Mouse (Mus musculus) liver (tissue): ENCODE results near the gene Lrrc36.

Experiments used
- DNase-seq: peaks from one replicate; pipeline ENCODE4 v3.0.0-alpha.2; 2020; ENCODE audit warnings: mixed read lengths

Gene Lrrc36

DNA sequence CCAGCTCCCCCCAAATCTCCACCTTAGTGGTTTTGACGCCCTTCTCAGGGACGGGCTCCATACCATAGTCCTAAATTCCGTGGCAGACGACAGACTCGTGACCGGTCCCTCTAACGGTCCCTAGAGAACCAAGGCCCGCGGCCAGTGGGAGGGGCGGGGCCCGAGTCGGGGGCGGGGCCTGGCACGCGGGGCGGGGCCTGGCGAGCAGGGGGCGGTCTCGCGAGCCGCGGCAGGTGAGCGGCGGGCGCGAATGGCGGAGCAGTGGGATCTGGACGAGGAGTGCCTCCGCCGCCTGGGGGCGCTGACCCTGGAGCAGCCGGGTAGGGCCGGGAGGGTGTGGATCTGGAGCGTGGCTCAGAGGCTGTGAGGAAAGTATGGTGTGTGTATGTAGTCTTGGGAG is at the start of gene Lrrc36, which contains the start of gene Kctd19:
Lrrc36 (plus strand) TSS at position 181 of the 400 bp plus-strand sequence.
Kctd19 (minus strand) TSS at position 112 of the 400 bp plus-strand sequence.
- DNase-seq = peak; percentile 76

DNA sequence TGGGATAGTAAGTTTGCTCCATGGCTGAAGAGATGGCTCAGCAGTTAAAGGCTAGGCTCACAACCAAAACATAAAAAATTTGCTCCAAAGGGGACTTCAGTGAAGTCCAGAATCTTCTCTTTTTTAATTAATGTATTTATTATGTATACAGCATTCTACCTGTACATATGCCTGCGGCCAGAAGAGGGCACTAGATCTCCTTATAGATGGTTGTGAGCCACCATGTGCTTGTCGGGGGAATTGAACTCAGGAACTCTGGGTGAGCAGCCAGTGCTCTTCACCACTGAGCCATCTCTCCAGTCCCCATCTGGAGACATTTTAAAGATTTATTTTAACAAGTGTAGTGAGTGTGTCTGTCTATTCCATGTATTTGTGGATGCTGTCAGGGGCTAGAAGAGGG is 46.3 kb upstream of the Lrrc36 start:
- no peak for DNase-seq

- DNase-seq = no peak
Observed at GRCm38 (mm10) chr8:105372473-105372872, 40.9 kb upstream of the Lrrc36 start.

- DNase-seq = no peak
Observed at GRCm38 (mm10) chr8:105373032-105373431, 40.3 kb upstream of the Lrrc36 start, which contains the start of gene Plekhg4. Plekhg4 (plus strand) TSS chr8:105373274.

- peak; percentile 60 for DNase-seq
Observed at GRCm38 (mm10) chr8:105374513-105374966, 38.8 kb upstream of the Lrrc36 start.

- no peak for DNase-seq
Observed at GRCm38 (mm10) chr8:105378673-105379072, 34.7 kb upstream of the Lrrc36 start.

GRCm38 (mm10) chr8:105380308-105380707 is 33.1 kb upstream of the Lrrc36 start:
- DNase-seq = no peak

- DNase-seq = no peak
Observed at GRCm38 (mm10) chr8:105384070-105384469, 29.3 kb upstream of the Lrrc36 start.

GRCm38 (mm10) chr8:105387151-105387550 is 26.2 kb upstream of the Lrrc36 start:
- no peak for DNase-seq

- DNase-seq = no peak
Observed at GRCm38 (mm10) chr8:105389096-105389495, 24.3 kb upstream of the Lrrc36 start.

DNA sequence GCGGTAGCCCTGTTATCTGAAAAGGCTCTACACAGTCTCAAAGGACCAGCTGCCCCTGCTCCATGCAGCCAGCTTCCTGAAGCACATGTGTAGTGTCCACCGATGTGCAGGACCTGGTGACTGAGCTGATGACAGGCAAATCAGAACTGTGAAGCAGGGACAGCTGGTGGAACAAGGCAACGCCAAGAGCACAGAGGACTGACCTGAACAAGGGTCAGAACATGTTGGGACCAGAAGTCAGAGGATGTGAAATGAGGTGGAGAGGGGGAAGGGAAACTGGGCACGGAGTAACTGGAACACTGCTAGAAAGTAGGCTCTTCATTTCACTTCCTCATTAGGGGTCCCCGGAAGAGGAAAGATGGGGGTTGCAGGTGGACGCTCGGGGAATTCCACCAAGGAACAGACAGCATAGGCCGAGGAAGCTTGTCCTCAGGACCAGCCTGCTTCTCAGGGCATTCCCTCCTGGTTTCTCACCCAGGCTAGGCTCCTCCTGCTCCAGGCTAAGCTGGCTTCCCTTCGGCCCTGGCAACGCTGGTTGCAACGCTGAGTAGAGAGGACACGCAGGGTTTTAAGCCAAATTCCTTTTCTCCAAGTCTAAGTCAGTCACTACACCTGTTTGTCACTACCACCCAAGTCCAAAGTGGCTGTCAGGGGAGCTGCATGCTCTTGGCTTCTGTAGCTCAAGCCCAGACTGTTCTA is 20.1 kb upstream of the Lrrc36 start:
- DNase-seq = no peak

DNA sequence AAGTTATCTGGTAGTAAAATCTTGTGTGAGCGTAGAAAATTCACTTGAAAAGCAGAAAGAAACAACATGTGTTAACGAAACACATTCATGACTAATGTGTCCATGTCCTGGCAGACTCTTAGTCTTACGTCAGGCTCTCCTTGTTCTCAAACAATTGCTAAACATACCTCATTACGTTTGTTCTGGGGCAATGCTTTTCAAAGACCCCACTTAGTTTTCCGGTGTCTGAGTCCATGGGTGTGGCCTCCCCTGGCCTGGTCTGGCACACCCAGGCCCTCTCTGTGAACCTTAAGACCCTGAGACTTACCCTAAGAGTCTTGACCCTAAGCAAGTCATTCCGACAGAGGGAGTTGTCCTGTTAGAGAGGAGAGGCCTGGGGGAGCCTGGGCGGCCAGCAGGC is 19.5 kb upstream of the Lrrc36 start:
- DNase-seq = no peak

DNA sequence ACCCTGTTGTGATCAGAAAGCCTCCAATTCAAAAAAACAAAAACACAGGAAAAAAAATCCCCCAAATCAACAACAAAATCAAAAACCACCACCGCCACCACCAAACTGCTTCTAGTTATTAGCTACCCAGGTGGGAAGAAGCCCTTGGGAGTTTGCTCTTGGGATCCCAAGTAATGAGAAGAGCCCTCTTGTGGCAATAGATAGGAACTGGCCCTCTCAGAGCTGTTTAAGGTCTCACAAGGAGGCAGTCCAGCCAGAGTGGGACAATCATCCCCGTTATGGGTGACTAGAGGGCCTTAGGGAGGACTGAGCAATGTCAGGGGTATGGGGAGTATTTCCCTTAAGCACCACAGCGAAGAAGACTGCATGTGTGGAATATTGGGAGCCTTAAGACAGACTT is 15.6 kb upstream of the Lrrc36 start:
- no peak for DNase-seq

DNA sequence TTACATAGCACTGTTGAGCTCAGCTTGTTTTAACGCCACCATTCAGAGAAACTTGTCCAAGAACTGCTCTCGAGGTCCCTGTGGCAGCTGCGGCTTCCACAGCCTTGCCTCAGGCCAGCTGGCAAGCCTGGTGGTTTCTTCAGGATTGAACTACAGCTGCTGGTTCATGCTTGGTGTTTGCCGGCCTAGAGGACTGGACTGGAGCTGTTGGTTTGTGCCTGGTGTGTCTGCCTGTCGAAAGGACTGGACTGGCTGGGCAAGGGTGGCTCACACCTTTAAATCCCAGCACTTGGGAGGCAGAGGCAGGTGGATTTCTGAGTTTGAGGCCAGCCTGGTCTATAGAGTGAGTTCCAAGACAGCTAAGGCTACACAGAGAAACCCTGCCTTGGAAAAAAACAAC is 13.4 kb upstream of the Lrrc36 start:
- DNase-seq = no peak

GRCm38 (mm10) chr8:105403467-105403866 is 9.9 kb upstream of the Lrrc36 start:
- DNase-seq = no peak

DNA sequence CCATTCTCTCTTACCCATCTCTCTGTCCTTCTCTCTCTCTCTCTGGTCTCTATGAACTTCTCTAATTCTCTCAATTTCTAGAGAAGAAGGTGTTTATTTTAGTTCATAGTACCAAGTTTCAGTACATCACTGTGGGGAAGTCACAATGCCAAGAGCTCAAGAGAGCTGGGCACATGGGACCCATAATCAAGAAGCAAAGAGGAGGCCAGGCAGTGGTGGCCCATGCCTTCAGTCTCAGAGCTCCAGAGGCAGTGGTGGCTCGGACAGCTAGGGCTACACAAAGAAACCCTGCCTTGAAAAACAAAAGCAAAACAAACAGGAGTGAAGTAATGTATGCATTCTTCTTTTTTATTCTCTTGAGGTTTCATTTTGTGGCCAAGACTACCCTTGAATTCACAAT is 8.9 kb upstream of the Lrrc36 start:
- DNase-seq = no peak

GRCm38 (mm10) chr8:105406416-105406815 is 7.0 kb upstream of the Lrrc36 start:
- DNase-seq = no peak

- no peak for DNase-seq
Observed at GRCm38 (mm10) chr8:105408331-105408730, 5.0 kb upstream of the Lrrc36 start.

DNA sequence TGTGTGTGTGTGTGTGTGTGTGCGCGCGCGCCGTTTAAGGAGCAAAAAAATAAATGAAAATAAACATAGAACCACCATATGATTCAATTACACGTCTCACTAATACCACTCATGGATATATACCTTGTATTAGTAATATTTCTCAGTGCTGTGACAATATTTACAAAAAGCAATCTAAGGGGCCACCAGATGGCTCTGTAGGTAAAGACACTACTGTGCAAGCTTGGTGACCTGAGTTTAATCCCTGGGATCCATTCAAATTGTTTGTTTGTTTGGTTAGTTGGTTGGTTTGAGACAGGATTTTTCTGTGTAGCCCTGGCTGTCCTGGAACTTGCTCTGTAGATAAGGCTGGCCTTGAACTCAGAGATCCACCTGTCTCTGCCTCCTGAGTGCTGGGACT is 3.4 kb upstream of the Lrrc36 start:
- no peak for DNase-seq

DNA sequence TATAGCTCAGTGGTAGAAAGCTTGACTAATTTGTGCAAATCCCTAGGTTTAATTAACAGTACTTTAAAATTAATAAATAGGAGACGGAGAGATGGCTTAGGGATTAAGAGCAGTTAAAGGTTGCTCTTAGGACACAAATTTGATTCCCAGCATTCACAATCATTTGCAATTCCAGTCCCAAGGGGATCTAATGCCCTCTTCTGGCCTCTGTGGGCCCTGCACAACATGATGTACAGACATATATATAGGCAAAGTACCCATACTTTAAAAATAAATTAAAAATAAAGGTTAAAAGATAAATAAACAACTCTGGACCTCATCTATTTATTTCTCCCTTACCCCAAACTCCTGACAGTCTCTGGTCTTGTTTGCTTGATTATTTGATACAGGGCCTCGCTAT is 5.6 kb downstream of the Lrrc36 start:
- no peak for DNase-seq

- DNase-seq = no peak
Observed at GRCm38 (mm10) chr8:105419800-105420199, 6.4 kb downstream of the Lrrc36 start.

- DNase-seq = no peak
Observed at GRCm38 (mm10) chr8:105422006-105422405, 8.6 kb downstream of the Lrrc36 start.

DNA sequence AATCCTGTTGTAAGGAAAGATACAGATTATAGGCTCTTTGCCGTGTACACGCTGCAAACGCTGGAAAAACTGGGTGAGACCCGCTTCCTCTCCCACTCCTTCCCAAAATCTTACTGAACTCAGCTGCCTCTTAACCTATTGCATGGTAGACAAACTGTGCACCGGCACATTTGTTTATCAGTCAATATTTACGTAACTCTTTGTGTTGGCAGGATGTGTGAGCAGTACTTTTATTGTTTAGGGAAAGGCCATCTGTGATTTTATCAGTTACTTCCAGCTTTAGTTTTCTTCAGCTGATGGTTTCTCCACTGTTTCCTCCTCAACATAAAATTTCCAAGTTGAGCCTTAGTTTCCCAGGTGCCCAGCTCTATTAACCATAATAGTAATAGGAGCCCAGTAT is 13.5 kb downstream of the Lrrc36 start:
- DNase-seq = no peak

- DNase-seq = no peak
Observed at GRCm38 (mm10) chr8:105431743-105432515, 18.6 kb downstream of the Lrrc36 start.
